Mouse (Mus musculus) inflammation-experienced regulatory T-cells, adult 6 months (primary cell): ENCODE results near the gene Olfr930. TPM values are rescaled to one million over a fixed set of nuclear protein-coding genes. Genes with fewer than 3 reads are reported as not detected.

Experiments used
- ATAC-seq: one replicate; pipeline ENCODE4 v1.8.0; 2017
- polyA plus RNA-seq, 3 experiments: library from polyadenylated mRNA; unstranded; fragments of 100-300 nt; shearing (Covaris generic); gene quantifications; one replicate each; pipeline ENCODE4 v1.2.1; 2017

Gene Olfr930
- polyA plus RNA-seq: not detected

GRCm38 (mm10) chr9:38929509-38929908 lies at the start of gene Olfr930:
TSS of gene Olfr930 (plus strand) at chr9:38929809.
- ATAC-seq: no peak

DNA sequence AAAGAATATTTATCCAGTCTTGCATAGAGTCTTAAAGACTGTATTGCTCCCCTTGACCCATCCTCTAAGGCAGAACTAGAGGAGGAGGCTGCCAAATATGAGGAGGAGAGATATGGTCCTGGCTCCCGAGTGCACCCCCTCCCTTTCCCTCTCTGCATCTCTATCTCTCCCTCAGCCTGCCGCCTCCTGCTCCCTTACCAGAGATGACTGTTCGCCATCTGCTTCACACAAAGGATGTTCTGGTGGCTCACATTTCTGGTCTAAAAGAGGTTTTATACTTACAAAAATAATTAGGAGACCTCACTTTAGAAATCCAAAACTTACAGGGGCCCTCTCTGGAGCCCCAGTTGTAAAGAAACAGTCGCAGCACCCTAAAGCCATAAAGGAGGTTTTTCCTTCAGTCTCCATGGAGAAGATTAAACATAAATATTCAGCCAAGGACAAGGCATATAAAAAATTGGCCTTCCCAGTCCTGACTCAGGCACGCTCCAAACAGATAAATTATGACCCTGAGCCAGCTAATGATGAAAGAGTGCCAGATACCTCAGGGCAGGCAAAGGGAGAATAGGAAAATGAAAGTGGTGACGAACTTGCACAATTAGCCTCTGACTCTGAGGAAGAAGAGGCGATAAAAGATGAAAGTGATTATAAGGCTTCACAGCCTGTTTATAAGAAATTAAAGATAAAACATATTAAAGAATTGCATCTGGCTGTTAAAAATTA lies 24.0 kb downstream of the Olfr930 start:
- no peak for ATAC-seq

GRCm38 (mm10) chr9:38954124-38954416 lies 24.5 kb downstream of the Olfr930 start:
- ATAC-seq: no peak

DNA sequence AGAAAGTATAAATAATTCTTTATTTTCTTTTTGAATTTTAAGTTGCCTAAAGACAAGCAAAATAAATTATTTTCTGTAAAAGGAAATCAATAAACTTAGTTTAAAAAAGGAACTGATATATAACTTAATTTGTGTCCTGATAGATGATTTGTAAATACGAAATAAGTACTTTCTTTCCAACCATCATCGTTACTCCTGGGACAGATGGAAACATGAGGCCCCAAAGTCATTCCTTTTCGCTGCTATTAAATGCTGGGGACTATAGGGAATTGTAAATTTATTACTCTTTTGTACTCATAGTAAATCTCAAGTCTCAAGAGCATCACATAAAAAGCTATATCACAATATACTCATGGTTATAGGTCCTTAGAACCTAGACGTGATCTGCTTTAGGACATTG lies 42.4 kb downstream of the Olfr930 start, which contains the start of gene Olfr933:
Gene Olfr933 (plus strand): TSS at position 301 of the 400 bp plus-strand sequence.
- no peak for ATAC-seq

Other genes starting within 250 kb of the Olfr930 start
- gene Olfr919, start 226.1 kb upstream of the Olfr930 start, polyA plus RNA-seq: not detected
- 10 to 100 TPM; 25.7 to 35.0 (median 26.6) TPM for gene Vwa5a, start 211.5 kb upstream of the Olfr930 start, polyA plus RNA-seq
- gene Olfr920, start 177.5 kb upstream of the Olfr930 start, polyA plus RNA-seq: under 1 TPM in 2 of 3 experiments, not detected in 1; 0.39 to 0.44 TPM
- not detected for gene Olfr921, start 156.7 kb upstream of the Olfr930 start, polyA plus RNA-seq
- gene Olfr922, start 115.2 kb upstream of the Olfr930 start, polyA plus RNA-seq: not detected
- gene Olfr923, start 103.3 kb upstream of the Olfr930 start, polyA plus RNA-seq: under 1 TPM in 1 of 3 experiments, not detected in 2; 0.19 TPM
- not detected for gene Olfr924, start 85.4 kb upstream of the Olfr930 start, polyA plus RNA-seq
- gene Olfr26, start 74.7 kb upstream of the Olfr930 start, polyA plus RNA-seq: not detected
- gene Olfr926, start 52.7 kb upstream of the Olfr930 start, polyA plus RNA-seq: not detected
- gene Olfr933, start 42.5 kb downstream of the Olfr930 start, polyA plus RNA-seq: not detected
- not detected for gene Olfr934, start 58.5 kb downstream of the Olfr930 start, polyA plus RNA-seq
- gene Olfr935, start 69.9 kb downstream of the Olfr930 start, polyA plus RNA-seq: not detected
- gene Olfr146, start 93.6 kb downstream of the Olfr930 start, polyA plus RNA-seq: not detected
- not detected for gene Olfr937, start 135.1 kb downstream of the Olfr930 start, polyA plus RNA-seq
- gene Olfr938, start 149.1 kb downstream of the Olfr930 start, polyA plus RNA-seq: not detected
- not detected for gene Olfr27, start 198.3 kb downstream of the Olfr930 start, polyA plus RNA-seq
- gene Olfr943, start 236.5 kb downstream of the Olfr930 start, polyA plus RNA-seq: under 1 TPM in 1 of 3 experiments, not detected in 2; 0.19 TPM